Mouse (Mus musculus) gastrocnemius, adult 2 months (tissue): ENCODE results near the gene Plcxd1. TPM values are rescaled to one million over a fixed set of nuclear protein-coding genes. Genes with fewer than 3 reads are reported as not detected.
"Not testable (repeated sequence)": the region's sequence is repeated elsewhere in the genome, so short reads cannot be mapped to it uniquely, and the experiment has no call there.

Experiments used
- DNase-seq: peaks from one replicate; pipeline ENCODE4 v3.0.0; 2022
- H3K27ac ChIP-seq: fragments of 200-600 bp; 2 replicates; pipeline ENCODE4 v1.8.1; 2022; ENCODE audit warnings: mild to moderate bottlenecking
- H3K4me3 ChIP-seq: fragments of 200-600 bp; 2 replicates; pipeline ENCODE4 v1.8.1; 2022; ENCODE audit warnings: mild to moderate bottlenecking, moderate library complexity
- CTCF ChIP-seq: fragments of 200-600 bp; IDR thresholded peaks from 2 replicates; pipeline ENCODE4 v1.8.1; 2022; ENCODE audit warnings: antibody characterized with exemption, mild to moderate bottlenecking, moderate library complexity
- intact Hi-C: fragments of 180-260 bp; cut with DNase I; formaldehyde crosslinking; loops from one replicate; pipeline ENCODE4 v1.15.1; 2025
- long read RNA-seq, 2 experiments: library from polyadenylated mRNA; stranded (forward); transcript quantifications; one replicate each; pipeline ENCODE4 v2.0.0; 2021
- total RNA-seq, 2 experiments: library from RNA; stranded (reverse); gene quantifications; 2 replicates each; pipeline ENCODE4 v1.2.3; 2021

Gene Plcxd1
- total RNA-seq, result not detected
- long read RNA-seq, experiment 1, result 0 reads
- long read RNA-seq, experiment 2, result 0 reads

DNA sequence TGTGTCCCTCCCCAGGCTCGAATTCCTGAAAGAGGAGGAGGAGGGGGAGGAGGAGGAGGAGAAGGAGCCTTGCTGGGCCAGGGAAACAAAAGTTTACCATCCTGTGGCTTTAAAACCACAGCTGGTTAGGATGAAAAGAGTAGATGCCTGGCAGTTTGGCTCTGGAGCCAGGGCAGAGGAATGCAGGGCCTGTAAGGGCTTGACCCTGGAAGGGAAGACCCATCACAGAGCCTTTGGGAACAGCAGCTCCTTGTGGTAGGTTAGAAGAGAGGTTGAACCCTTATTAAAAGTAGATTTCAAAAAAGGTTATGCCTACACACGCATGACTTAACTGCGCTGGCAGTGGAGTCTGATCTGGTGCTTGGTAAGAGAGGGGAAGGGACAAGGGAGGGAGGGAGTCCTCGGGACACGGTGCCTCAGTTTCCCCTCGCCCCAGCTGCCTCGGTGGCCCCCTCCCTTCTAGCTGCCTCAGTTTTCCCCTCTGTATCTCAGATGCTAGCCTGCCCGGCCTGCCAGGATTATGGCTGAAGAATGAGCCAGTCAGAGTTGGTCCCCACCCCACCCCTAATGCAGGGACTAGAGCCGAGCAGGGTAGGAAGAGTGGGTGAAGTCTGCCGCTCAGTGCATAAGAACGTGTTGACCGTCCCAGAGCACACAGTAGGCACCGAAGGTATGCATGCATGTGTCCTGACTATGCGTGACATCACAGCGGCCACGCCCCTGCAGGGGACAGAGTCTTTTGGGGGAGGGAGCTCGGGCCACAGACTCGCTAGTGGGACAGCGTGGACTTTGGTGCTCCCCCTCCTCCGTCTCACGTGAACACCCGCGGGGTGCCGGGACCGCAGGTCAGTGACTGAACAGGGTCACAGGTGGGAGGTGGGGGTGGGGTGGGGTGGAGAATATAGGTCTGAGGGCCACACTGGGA is at the start of gene Plcxd1:
Gene Plcxd1 (plus strand): TSS at position 314 of the 925 bp plus-strand sequence.
- no peak for DNase-seq
- H3K4me3 ChIP-seq, result peak within 1 kb of the TSS; percentile 61
- intact Hi-C loops, result loop anchor here (10.0 kb wide), 1 partner anchor 545 kb away; the partner anchor contains the start of gene Crlf2

DNA sequence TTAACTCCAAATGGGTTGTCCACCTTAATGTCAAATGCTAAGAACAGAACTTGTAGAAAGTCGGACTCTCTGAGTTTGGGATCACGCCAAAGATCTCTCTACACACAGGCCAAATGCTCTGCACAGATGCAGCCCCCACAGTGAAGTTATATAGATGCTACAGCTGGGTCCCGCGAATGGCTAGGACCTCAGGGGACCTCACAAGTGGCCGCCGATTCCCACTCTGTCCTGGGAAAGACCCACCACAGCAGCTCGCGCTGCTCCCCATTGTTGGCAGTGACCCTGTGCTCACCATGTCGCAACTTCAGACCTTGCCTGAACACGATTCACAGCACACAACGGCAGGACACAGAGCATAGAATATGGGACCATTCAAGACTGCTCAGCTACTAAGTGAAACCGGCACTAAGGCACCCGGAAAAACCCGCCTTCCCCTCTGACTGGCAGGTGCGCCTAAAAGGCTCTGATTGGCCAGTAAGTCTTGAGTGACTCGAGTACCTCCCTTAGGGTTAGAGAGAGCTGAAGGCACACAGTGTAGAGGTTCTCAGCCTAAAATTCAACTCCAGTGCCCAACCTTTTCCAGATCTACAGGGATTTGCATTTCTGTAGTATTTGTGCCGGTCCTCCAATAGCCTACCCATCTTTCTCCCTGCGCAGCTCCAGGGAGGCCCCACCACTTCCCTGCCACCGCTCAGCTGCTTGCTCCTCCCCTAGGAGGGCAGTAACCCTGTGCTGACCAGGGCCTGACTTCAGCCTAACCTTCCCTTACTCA is 41.9 kb upstream of the Plcxd1 start:
- peak overlapping the region; percentile 95 for H3K27ac ChIP-seq
- intact Hi-C loops, result loop anchor here (5.0 kb wide), 1 partner anchor 34 kb away; the partner anchor contains the start of gene Gm35315
- peak overlapping the region; percentile 91 for H3K4me3 ChIP-seq
- peak; percentile 88 for DNase-seq
- no peak for TF ChIP-seq CTCF

More for the DNA sequence above, at the start of gene Plcxd1:
- H3K27ac ChIP-seq, result no peak within 1 kb of the TSS
- no peak for TF ChIP-seq CTCF

DNA sequence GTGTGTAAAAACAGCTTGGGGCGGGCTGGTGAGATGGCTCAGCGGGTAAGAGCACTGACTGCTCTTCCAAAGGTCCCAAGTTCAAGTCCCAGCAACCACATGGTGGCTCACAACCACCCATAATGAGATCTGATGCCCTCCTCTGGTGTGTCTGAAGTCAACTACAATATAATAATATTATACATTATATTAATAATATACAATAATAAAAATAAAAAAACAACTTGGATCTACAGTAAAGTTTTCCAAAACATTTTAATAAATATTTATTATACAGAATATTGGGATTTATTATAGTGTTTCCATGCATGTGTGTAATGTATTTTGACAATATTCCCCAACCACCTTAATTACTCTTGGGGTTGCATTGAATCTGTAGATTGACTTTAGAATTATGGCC is 27.4 kb upstream of the Plcxd1 start, which contains the start of gene Gm17655:
Gene Gm17655 (minus strand): TSS at position 101 of the 400 bp plus-strand sequence.
- not testable (repeated sequence) for DNase-seq

DNA sequence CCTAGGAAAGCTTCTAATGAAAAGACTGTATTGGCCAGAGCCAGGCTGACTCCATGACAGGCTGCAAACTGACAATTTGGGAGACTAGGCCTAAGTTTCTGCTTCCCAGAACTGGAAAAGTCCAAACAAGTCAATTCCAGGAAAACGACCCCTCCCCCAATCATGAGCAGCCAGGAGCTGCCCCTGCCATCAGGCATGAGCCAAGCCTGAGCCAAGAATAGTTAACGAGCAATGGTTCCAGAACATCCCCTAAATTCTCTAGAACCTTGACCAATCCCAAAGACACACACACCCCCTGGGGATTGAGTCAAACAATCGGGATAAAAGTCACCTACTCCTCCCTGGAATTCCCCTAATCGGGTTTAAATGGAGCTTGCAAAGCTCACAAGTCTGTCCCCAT is 16.8 kb upstream of the Plcxd1 start:
- Histone ChIP-seq H3K4me3 (no peak overlapping the region), H3K27ac (no peak overlapping the region)
- intact Hi-C loops, result no loop called here
- TF ChIP-seq CTCF, result no peak
- no peak for DNase-seq

More for the DNA sequence above, 27.4 kb upstream of the Plcxd1 start, which contains the start of gene Gm17655:
- H3K27ac ChIP-seq, intact Hi-C loops, H3K4me3 ChIP-seq: not testable (repeated sequence)

DNA sequence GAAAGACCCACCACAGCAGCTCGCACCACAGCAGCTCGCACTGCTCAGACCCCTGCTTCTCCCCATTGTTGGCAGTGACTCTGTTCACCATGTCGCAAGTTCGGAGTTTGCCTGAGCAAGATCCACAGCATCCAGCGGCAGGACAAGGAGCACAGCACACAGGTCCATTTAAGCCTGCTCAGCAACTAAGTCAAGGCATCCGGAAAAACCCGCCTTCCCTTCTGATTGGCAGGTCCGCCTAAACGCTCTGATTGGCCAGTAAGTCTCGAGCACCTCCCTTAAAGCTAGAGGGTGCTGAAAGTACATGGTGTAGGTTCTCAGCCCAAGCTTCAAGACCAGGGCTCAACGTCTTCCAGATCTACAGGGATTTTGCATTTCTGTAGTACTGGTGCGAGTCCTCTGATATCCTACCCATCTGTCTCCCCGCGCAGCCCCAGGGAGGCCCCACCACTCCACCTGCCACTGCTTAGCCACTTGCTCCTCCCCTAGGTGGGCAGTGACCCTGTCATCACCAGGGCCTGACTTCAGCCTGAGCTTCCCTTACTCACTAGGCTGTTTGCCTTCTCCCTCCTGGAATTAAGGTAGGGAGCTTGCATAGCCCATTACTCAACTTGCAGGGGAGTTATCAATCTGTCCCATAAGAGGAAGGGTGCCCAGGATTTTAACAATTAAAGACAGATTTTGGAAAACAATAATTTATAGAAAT is 13.5 kb upstream of the Plcxd1 start:
- no peak for TF ChIP-seq CTCF

DNA sequence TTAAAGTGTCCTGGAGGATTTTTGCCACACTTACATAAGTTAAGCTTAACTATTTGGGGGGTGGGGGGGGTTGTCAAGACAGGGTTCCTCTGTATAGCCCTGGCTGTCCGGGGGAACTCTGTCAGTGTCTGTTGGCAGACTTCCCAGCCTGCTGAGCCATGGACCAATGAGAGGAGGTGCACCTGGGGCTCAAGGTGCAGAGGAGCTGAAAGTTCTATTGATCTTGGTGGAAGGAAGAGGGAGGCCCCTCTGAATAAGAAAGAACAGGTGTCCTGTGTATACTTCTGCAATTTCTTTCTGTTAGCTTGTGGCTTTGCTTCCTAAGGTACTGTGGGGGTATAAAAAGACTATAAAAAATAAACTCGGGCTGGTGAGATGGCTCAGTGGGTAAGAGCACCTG is 8.2 kb upstream of the Plcxd1 start:
- TF ChIP-seq CTCF, result no peak
- DNase-seq, result no peak
- intact Hi-C loops, result loop anchor here (5.0 kb wide), 1 partner anchor 34 kb away; no protein-coding TSS in a partner anchor
- Histone ChIP-seq H3K4me3 (no peak overlapping the region), H3K27ac (no peak overlapping the region)

More for the DNA sequence above, 13.5 kb upstream of the Plcxd1 start:
- DNase-seq, result no peak
- Histone ChIP-seq H3K4me3 (no peak overlapping the region), H3K27ac (no peak overlapping the region)
- intact Hi-C loops, result no loop called here

DNA sequence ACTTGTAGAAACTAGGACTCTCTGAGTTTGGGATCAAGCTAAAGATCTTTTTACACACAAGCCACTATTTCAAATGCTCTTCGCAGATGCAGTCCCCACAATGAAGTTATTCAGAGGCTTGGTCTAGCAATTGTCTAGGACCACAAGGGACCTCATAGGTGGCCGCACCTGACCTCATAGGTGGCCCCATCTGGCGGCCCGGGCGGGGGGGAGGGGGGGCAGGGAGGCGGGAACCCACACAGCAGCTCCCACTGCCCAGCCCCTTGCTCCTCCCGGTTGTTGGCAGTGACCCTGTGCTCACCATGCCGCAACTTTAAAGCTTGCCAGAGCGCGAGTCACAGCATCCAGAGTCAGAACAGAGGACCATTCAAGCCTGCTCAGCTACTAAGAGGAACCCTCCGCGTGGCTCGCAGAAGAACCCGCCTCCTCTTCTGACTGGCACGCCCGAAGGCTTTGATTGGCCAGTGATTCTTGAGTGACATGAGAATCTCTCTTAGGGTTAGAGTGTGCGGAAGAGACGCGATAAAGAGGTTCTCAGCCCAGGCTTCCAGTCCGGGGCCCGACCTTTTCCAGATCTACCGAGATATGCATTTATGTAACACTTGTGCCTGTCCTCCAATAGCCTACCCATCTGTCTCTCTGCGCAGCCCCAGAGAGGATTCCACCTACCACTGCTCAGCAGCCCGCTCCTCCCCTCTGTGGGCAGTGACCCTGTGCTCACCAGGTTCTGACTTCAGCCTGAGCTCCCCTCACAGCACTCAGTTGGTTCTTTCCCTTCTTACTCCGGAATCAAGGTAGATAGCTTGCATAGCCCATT is 5.5 kb upstream of the Plcxd1 start, which contains the start of gene Gm35315:
Gene Gm35315 (minus strand): TSS at position 391 of the 817 bp plus-strand sequence.
- Histone ChIP-seq H3K27ac (peak within 1 kb of the TSS; percentile 88), H3K4me3 (peak within 1 kb of the TSS; percentile 70)
- intact Hi-C loops, result loop anchor here (5.0 kb wide), 1 partner anchor 37 kb away; no protein-coding TSS in a partner anchor
- TF ChIP-seq CTCF, result no peak
- peak; percentile 84 for DNase-seq

DNA sequence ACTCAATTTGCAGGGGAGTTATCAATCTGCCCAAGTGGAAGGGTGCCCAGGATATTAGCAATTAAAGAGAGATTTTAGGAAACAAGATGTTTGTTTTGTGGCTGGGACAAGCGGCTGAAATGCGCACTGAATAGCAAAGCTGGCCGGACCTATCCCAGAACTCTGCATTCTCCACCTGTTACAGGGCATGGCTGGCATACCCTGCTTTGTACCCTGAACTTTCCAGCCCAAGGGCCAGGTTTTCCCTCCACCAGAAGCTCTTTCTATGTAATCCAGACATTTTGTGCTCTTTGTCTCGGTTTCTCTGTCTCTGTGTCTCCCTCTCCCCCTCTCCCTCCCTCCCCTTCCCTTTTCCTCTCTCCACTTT is 4.9 kb upstream of the Plcxd1 start:
- Histone ChIP-seq H3K4me3 (peak overlapping the region; percentile 70), H3K27ac (peak overlapping the region; percentile 88)
- intact Hi-C loops, result loop anchor here (5.0 kb wide), 1 partner anchor 38 kb away; no protein-coding TSS in a partner anchor
- DNase-seq, result no peak
- TF ChIP-seq CTCF, result no peak

DNA sequence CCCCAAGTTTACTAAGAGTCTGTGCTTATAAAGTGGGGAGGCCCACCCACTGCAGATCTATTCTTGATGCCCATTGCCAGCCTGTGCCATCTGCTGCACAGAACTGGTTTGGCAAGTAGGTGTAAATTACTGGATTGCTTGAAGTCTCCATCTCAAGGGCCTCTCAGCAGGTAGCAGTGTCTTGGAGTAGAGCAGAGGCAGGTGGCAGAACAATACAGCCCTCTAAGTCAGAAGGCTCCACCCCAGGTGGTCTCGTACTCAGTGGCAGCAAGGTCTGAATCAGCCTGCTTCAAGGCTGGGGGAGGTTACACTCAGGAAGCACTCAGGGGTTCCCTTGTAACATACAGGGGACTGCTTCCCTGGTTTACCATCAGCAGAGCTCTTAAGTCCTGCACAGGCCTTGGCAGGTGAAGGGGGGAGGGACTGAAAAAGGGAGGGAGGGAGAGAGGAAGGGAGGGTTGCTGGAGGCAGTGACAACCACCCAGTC is 735 bp upstream of the Plcxd1 start:
- intact Hi-C loops, result no loop called here
- TF ChIP-seq CTCF, result no peak
- Histone ChIP-seq H3K27ac (no peak overlapping the region), H3K4me3 (no peak overlapping the region)
- DNase-seq, result no peak

DNA sequence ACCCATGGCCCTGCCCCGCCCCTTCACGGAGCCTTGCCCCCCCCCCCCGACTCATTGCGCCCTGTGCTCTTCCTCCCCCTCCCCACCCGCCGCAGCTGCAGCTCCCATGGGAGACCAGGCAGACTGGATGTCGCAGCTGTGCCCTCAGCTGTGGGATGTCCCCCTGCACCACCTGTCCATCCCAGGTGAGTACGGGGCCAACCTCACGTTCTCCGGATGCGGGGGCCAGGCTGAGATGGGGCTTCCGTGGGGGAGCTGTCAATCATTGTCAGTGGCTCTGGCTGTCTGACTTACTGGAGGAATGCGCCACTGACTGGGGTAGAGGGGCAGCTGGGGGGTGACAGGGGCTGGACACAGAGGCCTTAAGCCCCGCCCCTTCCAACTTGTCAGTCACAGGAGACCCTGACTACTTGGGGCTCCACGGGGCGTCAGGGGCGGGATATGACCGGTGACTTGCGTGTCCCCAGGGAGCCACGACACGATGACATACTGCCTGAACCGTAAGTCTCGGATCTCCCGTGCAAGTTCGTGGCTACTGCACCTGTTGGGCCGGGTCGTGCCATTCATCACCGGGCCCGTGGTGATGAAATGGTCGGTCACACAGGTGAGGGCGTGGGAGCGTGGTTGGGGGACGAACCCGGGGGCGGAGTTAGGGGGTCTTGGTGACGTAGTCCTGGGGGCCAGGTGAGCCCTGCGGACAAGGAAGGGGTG is 1.3 kb downstream of the Plcxd1 start:
- no peak for TF ChIP-seq CTCF
- DNase-seq, result peak; percentile 37
- intact Hi-C loops, result loop anchor here (10.0 kb wide), 1 partner anchor 546 kb away; the partner anchor contains the start of gene Crlf2
- Histone ChIP-seq H3K27ac (no peak overlapping the region), H3K4me3 (peak overlapping the region; percentile 61)
